8 mouse cellular contexts compared by ENCODE assay signal in the genomic region with DNA sequence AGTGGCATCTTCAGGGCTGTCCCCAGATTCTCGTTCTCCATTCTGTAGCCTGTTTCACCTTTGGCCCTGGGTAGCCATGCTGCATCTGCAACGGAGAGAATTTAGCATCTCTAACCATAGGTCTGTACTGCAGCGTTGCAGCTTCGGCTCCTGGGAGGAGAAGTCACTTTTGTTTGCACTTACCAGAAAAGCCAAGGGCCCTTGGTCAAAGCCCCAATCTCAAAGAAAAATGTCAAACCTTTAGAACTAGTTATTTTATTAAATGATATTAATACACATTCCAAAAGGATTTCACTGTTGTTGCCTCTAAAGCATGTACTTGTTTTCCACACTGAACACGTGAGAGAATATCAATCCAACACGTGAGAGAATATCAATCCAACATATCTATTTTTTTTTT. TPM values are rescaled to one million over a fixed set of nuclear protein-coding genes. Genes with fewer than 3 reads are reported as not detected.
DNase-seq lines count a peak whose midpoint lies in the region; ATAC-seq and TF ChIP-seq lines count a peak whose summit lies in the region.

A gene (minus strand): TSS at position 101 of the 400 bp plus-strand sequence.

- no peaks in the 10 kb centered on the region for H3K27me3 ChIP-seq in kidney, adult 2 months (replicated peaks; ENCODE audit: control insufficient read depth, insufficient read depth, low read length)

- H3K4me1 ChIP-seq in kidney, adult 2 months (ENCODE audit: control insufficient read depth, insufficient read depth, low read length) = no peaks in the 10 kb centered on the region

- WGBS in kidney, adult 2 months = 80% methylated on average over 6 of the region's 6 CpGs

- no peak within 1 kb of the TSS for H3K4me3 ChIP-seq in kidney, adult 2 months (ENCODE audit: insufficient read depth, low read depth, low read length)

- TF ChIP-seq CTCF in kidney, adult 2 months (conservative IDR thresholded peaks at IDR 0.05; ENCODE audit: insufficient read depth, insufficient read length, low read depth, low read length) = no peak

- ATAC-seq in inflammation-experienced regulatory T-cells, adult 6 months = no peak
- no peak for ATAC-seq in megakaryocyte, adult 5-6 weeks (ENCODE audit: poor library complexity, severe bottlenecking)

- H3K27ac ChIP-seq in kidney, adult 2 months (ENCODE audit: insufficient read depth, low read depth, low read length) = no peak within 1 kb of the TSS

- peaks cover 8% of the 10 kb centered on the region for H3K36me3 ChIP-seq in kidney, adult 2 months (ENCODE audit: control insufficient read depth, insufficient read depth, low read length)

- DNase-seq in kidney, adult 2 months = no peak
- no peak for DNase-seq in kidney, adult 18-20 months
- no peak for DNase-seq in adrenal gland, postnatal 14 days
- no peak for DNase-seq in gastrocnemius, postnatal 25 days
- no peak for DNase-seq in cerebellum, adult 9-11 months
- no peak for DNase-seq in B cell, adult 2 months

- TF ChIP-seq POLR2A in kidney, adult 2 months (IDR thresholded peaks at IDR 0.05; ENCODE audit: low read depth, low read length) = no peak

RNA-seq across cellular contexts. Expression of the gene that starts here (rescaled TPM):
- polyA plus RNA-seq in kidney, adult 2 months (2012; rRNA removed) = 28.2 and 29.3 TPM in 2 replicates
- 49.6 and 52.3 TPM in 2 replicates for total RNA-seq in adrenal gland, postnatal 14 days (2021)
- 10 to 100 TPM; 25.9 to 26.9 TPM for total RNA-seq in gastrocnemius, postnatal 25 days (2021)
- polyA plus RNA-seq in inflammation-experienced regulatory T-cells, adult 6 months (2017; shearing (Covaris generic)) = 10 to 100 TPM; 47.7 to 80.0 (median 79.5) TPM
- total RNA-seq in megakaryocyte, adult 5-6 weeks (2015) = 10.2 and 10.7 TPM in 2 replicates
- total RNA-seq in megakaryocyte, adult 5-6 weeks (2017) = 14.4 and 15.0 TPM in 2 replicates
